Mouse (Mus musculus) heart, adult 9 months (tissue): ENCODE data around the gene Elovl6.

Source experiments
- DNase-seq, 2 experiments: peaks; one replicate each; pipeline ENCODE4 v3.0.0; 2022; ENCODE audit warnings: low spot score in 2 of 2

The Elovl6 gene

DNA sequence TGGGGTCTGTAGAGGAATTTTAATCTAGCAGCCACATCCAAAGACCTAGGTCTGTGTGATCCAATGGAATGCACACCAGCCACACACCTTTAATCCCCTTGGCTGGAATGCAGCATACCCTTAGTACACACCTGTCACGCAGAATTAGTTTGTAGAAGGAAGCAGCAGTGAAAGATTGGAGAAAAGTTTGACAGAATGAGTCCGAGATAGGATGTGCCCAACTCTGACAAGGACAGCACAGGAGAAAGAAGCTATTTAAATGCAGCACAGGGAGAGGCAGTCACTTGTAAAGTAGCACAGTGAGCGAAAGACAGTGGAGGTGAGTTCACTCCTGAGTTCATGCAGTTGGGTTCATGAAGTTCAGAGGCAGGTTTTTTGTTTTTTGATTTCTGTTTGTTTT is 11.2 kb downstream of the Elovl6 start:
- no peak for DNase-seq

- no peak for DNase-seq
These were observed 12.1 kb downstream of the Elovl6 start for GRCm38 (mm10) chr3:129544217-129544616.

GRCm38 (mm10) chr3:129545228-129545627 is 13.1 kb downstream of the Elovl6 start:
- DNase-seq: no peak

GRCm38 (mm10) chr3:129545801-129546200 is 13.6 kb downstream of the Elovl6 start:
- DNase-seq: no peak

GRCm38 (mm10) chr3:129547837-129548435 is 15.8 kb downstream of the Elovl6 start:
- DNase-seq: no peak

GRCm38 (mm10) chr3:129548760-129549159 is 16.6 kb downstream of the Elovl6 start:
- no peak for DNase-seq

- no peak for DNase-seq
These were observed 17.4 kb downstream of the Elovl6 start for GRCm38 (mm10) chr3:129549546-129549945.

DNA sequence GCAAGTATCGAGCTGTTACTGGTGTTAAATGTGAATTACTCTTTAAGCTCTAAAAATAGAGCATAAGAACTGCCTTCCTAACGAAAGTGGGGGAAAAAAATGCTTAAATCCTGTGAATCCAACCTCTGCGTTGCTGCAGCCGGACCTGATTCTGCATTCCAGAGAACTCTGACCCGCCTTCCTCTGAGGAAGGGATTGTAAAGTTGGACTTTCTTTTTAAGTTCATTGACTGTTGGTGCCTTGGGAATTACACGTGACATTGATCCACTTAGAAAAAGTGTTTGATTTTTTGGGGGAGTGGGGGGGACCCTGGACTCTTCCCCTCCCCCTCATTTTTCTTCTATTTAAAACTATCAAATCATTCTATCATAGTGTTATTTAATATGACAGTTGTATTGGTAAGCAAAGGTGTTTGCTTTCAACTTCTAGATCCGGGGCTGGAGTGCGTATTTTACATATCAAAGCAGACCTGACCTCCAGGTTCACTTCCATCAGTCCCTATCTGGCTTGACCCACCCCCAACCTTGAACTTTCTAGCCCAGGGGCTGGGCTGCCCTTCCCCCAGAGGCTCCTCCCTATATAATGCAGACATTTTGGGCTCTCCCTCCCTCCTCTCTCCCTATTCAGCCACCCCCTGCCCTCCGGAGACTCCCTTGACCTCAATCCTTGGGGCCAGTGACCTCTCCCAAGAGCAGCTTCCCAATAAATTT is 19.6 kb downstream of the Elovl6 start:
- no peak for DNase-seq

DNA sequence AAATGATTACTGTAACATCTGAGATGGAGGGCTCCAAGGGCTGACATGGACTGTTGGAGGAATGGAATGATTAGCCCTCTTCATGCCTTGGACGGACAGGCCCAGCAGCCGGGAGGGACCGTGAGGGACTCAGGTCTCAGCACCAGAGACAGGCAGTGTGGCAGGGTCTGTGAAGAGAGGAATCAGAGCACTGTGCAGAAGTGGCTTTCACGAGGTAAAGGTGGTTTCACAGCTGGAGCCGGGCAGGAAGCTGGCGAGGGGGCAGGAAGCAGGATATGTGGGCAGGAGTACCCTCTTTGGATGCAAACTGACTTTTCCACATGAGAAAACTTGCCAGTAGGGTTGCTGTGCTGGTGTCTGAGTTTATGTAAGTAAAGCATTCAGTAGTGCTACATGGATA is 20.2 kb downstream of the Elovl6 start:
- DNase-seq: no peak

GRCm38 (mm10) chr3:129553173-129553572 is 21.0 kb downstream of the Elovl6 start:
- peak in 1 of 2 experiments; percentile 12 for DNase-seq

GRCm38 (mm10) chr3:129553661-129554060 is 21.5 kb downstream of the Elovl6 start:
- DNase-seq: no peak

DNA sequence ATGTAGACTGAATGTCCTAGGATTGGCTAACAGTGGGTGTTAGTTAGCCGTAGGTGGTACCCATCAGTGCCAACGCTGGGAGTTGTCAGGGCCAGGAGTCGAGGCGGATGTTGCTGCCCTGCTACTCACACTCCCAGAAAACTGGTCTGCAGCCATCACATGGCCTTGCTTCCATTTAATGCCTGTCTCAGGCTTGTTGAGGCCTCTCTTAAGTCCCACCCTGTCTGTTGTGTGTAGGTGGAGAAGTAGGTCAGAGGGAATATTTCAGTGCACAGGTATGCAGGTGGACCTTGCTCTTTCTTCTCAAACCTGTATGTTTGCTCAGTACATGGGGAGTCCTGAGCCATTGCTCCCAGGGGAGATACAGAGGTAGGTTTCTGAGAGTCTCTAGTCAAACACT is 22.3 kb downstream of the Elovl6 start:
- no peak for DNase-seq

DNA sequence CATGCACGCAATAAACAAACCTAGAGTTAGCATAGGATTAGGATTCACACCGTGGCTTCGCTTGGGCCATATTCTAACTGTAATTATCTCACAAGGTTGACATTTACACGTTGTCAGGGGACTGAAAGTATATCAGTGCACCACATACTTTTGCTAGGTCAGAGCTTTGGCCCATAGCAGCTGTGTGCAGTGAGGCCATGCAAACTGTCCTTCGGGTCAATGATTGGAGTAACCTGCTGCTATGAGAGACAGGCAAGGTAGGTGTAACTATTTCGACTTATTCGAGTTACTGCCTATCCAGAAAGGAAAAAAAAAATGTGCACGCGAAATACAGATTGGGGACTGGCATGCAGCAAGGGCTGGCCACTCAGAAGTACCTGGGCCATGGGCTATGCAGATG is 24.9 kb downstream of the Elovl6 start:
- no peak for DNase-seq

GRCm38 (mm10) chr3:129557566-129557965 is 25.4 kb downstream of the Elovl6 start:
- no peak for DNase-seq

DNA sequence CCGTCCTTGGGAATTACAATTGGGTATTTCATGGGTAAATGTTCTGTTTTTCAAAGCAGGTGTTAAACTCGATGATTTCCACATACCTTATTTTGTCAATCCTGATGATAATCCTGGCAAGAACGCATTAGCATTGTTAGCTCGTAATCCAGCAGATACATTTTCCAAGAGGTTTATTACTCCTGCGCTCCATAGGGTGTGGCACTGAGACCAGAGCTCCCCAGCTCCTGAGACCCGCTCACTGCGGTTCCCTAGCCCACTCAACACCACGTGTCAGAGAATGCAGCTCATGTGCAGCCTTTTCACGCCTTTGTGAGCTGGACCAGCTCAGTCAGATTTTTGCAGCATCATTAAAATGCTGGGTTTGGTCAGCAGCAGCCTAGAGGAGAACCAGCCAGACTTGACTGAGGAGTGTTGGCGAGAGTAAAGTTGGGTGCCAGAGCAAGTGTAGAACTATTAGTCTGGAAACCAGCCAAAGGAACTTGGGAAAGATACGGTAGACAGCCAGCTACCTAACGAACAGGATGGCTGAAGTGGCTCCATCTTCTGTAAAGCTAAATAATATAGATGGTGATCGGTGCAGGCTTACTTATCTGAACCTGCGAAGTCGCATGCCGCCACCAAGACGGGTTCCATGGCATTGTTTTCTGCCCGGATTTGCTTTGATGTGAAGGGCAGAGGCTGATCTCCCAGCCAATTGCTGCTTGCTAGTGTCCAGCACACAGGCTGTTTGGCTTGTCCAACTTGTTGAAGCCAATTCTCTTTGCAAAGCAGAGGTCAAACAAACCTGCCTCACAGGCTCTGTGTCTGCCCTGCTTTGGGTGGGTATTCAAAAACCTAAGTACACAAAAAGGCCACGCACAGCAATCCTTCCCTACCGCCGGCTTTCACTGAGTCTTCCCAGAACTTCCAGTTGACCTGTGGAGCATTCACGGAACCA is 26.1 kb downstream of the Elovl6 start:
- DNase-seq: no peak

GRCm38 (mm10) chr3:129560068-129560467 is 27.9 kb downstream of the Elovl6 start:
- no peak for DNase-seq

GRCm38 (mm10) chr3:129561011-129561410 is 28.9 kb downstream of the Elovl6 start:
- no peak for DNase-seq

GRCm38 (mm10) chr3:129561853-129562252 is 29.7 kb downstream of the Elovl6 start:
- DNase-seq: no peak

GRCm38 (mm10) chr3:129562411-129562810 is 30.3 kb downstream of the Elovl6 start:
- no peak for DNase-seq

- no peak for DNase-seq
These were observed 31.7 kb downstream of the Elovl6 start for GRCm38 (mm10) chr3:129563807-129564206.

GRCm38 (mm10) chr3:129564852-129565251 is 32.7 kb downstream of the Elovl6 start:
- DNase-seq: no peak

GRCm38 (mm10) chr3:129565458-129565857 is 33.3 kb downstream of the Elovl6 start:
- no peak for DNase-seq
